9 mouse cellular contexts compared by ENCODE assay signal in genomic region chr11:4578682-4579081, GRCm38 (mm10). TPM values are rescaled to one million over a fixed set of nuclear protein-coding genes. Genes with fewer than 3 reads are reported as not detected.
DNase-seq lines count a peak whose midpoint lies in the region; ATAC-seq lines count a peak whose summit lies in the region.
"Had no signal": no experiment of that assay in that cellular context is flagged by ENCODE, and none has a peak within 500 bp of the region (broad histone marks: within the 10 kb centered on the region; RNA-seq: fewer than 3 reads in every experiment).

No protein-coding gene starts in this region.

- no peaks in the 10 kb centered on the region for H3K36me3 ChIP-seq in hindbrain, embryonic 12.5 days

- no peak overlapping the region for H3K9ac ChIP-seq in hindbrain, embryonic 12.5 days

- H3K4me3 ChIP-seq in hindbrain, embryonic 12.5 days = no peak overlapping the region

- ATAC-seq in hindbrain, embryonic 12.5 days (ENCODE audit: low FRiP score) = no peak
- ATAC-seq in megakaryocyte, adult 5-6 weeks (ENCODE audit: poor library complexity, severe bottlenecking) = no peak

- no peaks in the 10 kb centered on the region for H3K9me3 ChIP-seq in hindbrain, embryonic 12.5 days (replicated peaks)

- H3K27ac ChIP-seq in hindbrain, embryonic 12.5 days = no peak overlapping the region

- H3K4me2 ChIP-seq in hindbrain, embryonic 12.5 days (replicated peaks) = no peak overlapping the region

- no peaks in the 10 kb centered on the region for H3K27me3 ChIP-seq in hindbrain, embryonic 12.5 days

- peaks cover 8% of the 10 kb centered on the region for H3K4me1 ChIP-seq in hindbrain, embryonic 12.5 days

- WGBS in hindbrain, embryonic 12.5 days = 82% methylated on average over 2 of the region's 2 CpGs

- peak; percentile 39 for DNase-seq in layer of hippocampus, adult 11-12 months (ENCODE audit: low spot score)
- no peak for DNase-seq in layer of hippocampus, adult 9-11 months
- DNase-seq in adipocyte (ENCODE audit: low spot score) = peak; percentile 89
- peak; percentile 28 to 52 for DNase-seq in cerebellum, postnatal 36 days
- DNase-seq in kidney, postnatal 14 days = peak; percentile 62
- DNase-seq in right cerebral cortex, postnatal 14 days = peak; percentile 33

RNA-seq across cellular contexts. Expression of gene Mtmr3, which starts 16.0 kb away (rescaled TPM):
- polyA plus RNA-seq in hindbrain, embryonic 12.5 days (2016; fragmentation: Nextera tagmentation; extraction: Ambion mirVana) = 47.8 TPM in 2 replicates
- 44.1 and 47.0 TPM in 2 replicates for total RNA-seq in megakaryocyte, adult 5-6 weeks (2015)
- 71.1 and 77.2 TPM in 2 replicates for total RNA-seq in megakaryocyte, adult 5-6 weeks (2017)

RNA-seq across cellular contexts. Expression of gene Gm11032, which starts 41.2 kb away (rescaled TPM):
- polyA plus RNA-seq in hindbrain, embryonic 12.5 days (2016; fragmentation: Nextera tagmentation; extraction: Ambion mirVana) = not detected in 2 replicates
- total RNA-seq in megakaryocyte, adult 5-6 weeks (2015) = not detected in 2 replicates
- not detected in 2 replicates for total RNA-seq in megakaryocyte, adult 5-6 weeks (2017)
- polyA plus RNA-seq: heart, postnatal 0 days had no signal

RNA-seq across cellular contexts. Expression of gene Ascc2, which starts 58.9 kb away (rescaled TPM):
- 30.4 and 35.5 TPM in 2 replicates for polyA plus RNA-seq in hindbrain, embryonic 12.5 days (2016; fragmentation: Nextera tagmentation; extraction: Ambion mirVana)
- total RNA-seq in megakaryocyte, adult 5-6 weeks (2015) = 14.4 and 14.6 TPM in 2 replicates
- 15.7 and 16.0 TPM in 2 replicates for total RNA-seq in megakaryocyte, adult 5-6 weeks (2017)
